Mouse (Mus musculus) testis, adult 2 months (tissue): ENCODE results near the gene Arl4c. TPM values are rescaled to one million over a fixed set of nuclear protein-coding genes. Genes with fewer than 3 reads are reported as not detected.

Source experiments
- H3K27ac ChIP-seq: fragments of 200-500 bp; 2 replicates; pipeline ENCODE4 v1.5.1; 2012; ENCODE audit warnings: low read depth, low read length; ENCODE audit not compliant: control insufficient read depth, insufficient read depth
- H3K27me3 ChIP-seq: fragments of 200-500 bp; 2 replicates; pipeline ENCODE4 v1.6.1; 2012; ENCODE audit warnings: mild to moderate bottlenecking, low read length, moderate library complexity; ENCODE audit not compliant: control insufficient read depth, insufficient read depth
- H3K36me3 ChIP-seq: fragments of 200-500 bp; 2 replicates; pipeline ENCODE4 v1.6.1; 2012; ENCODE audit warnings: mild to moderate bottlenecking, low read length; ENCODE audit not compliant: control insufficient read depth, insufficient read depth
- H3K4me1 ChIP-seq: fragments of 200-500 bp; 2 replicates; pipeline ENCODE4 v1.6.1; 2012; ENCODE audit warnings: low read length; ENCODE audit not compliant: control insufficient read depth, insufficient read depth
- H3K4me3 ChIP-seq: fragments of 200-500 bp; 2 replicates; pipeline ENCODE4 v1.5.1; 2012; ENCODE audit warnings: low read depth, mild to moderate bottlenecking, low read length, moderate library complexity, mixed read lengths; ENCODE audit not compliant: control insufficient read depth
- CTCF ChIP-seq: fragments of 200-500 bp; IDR thresholded peaks from 2 replicates; pipeline ENCODE4 v1.5.1; 2012; ENCODE audit warnings: low read depth, mild to moderate bottlenecking, inconsistent platforms, low read length, moderate library complexity; ENCODE audit not compliant: control insufficient read depth, insufficient read depth, insufficient replicate concordance
- POLR2A ChIP-seq: fragments of 200-500 bp; IDR thresholded peaks from 2 replicates; pipeline ENCODE4 v1.6.1; 2012; ENCODE audit warnings: low read depth, mild to moderate bottlenecking, inconsistent platforms, low read length, moderate library complexity; ENCODE audit not compliant: control insufficient read depth
- polyA plus RNA-seq: library from polyadenylated mRNA; depleted of rRNA; stranded (reverse); fragments of >200 nt; gene quantifications from 2 replicates; pipeline ENCODE4 v1.2.3, GENCODE M21; 2012

The Arl4c gene
- polyA plus RNA-seq, 1 experiment, result 5.2 TPM

GRCm38 (mm10) chr1:88653614-88654520 is 48.2 kb downstream of the Arl4c start:
- TF ChIP-seq POLR2A (no peak), CTCF (no peak)
- Histone ChIP-seq H3K4me1 (no peaks in the 10 kb centered on the region), H3K27me3 (no peaks in the 10 kb centered on the region)

GRCm38 (mm10) chr1:88652682-88653081 is 49.3 kb downstream of the Arl4c start:
- Histone ChIP-seq H3K36me3 (no peaks in the 10 kb centered on the region), H3K4me3 (no peak overlapping the region), H3K27me3 (no peaks in the 10 kb centered on the region), H3K4me1 (no peaks in the 10 kb centered on the region), H3K27ac (no peak overlapping the region)
- TF ChIP-seq CTCF, result no peak
- no peak for TF ChIP-seq POLR2A

More at GRCm38 (mm10) chr1:88653614-88654520, 48.2 kb downstream of the Arl4c start:
- Histone ChIP-seq H3K27ac (no peak overlapping the region), H3K4me3 (no peak overlapping the region), H3K36me3 (no peaks in the 10 kb centered on the region)

GRCm38 (mm10) chr1:88651668-88652067 is 50.4 kb downstream of the Arl4c start:
- no peaks in the 10 kb centered on the region for H3K36me3 ChIP-seq
- no peak for TF ChIP-seq CTCF
- no peaks in the 10 kb centered on the region for H3K4me1 ChIP-seq
- H3K27me3 ChIP-seq, result no peaks in the 10 kb centered on the region
- H3K4me3 ChIP-seq, result no peak overlapping the region
- no peak overlapping the region for H3K27ac ChIP-seq

GRCm38 (mm10) chr1:88648742-88649141 is 53.3 kb downstream of the Arl4c start:
- Histone ChIP-seq H3K4me1 (no peaks in the 10 kb centered on the region), H3K27ac (no peak overlapping the region), H3K27me3 (no peaks in the 10 kb centered on the region), H3K36me3 (no peaks in the 10 kb centered on the region), H3K4me3 (no peak overlapping the region)
- TF ChIP-seq CTCF, result no peak
- no peak for TF ChIP-seq POLR2A

GRCm38 (mm10) chr1:88645599-88646119 is 56.4 kb downstream of the Arl4c start:
- H3K4me3 ChIP-seq, result no peak overlapping the region
- TF ChIP-seq CTCF, result no peak
- no peak for TF ChIP-seq POLR2A
- H3K36me3 ChIP-seq, result no peaks in the 10 kb centered on the region

GRCm38 (mm10) chr1:88644417-88644816 is 57.6 kb downstream of the Arl4c start:
- Histone ChIP-seq H3K4me3 (no peak overlapping the region), H3K4me1 (no peaks in the 10 kb centered on the region), H3K36me3 (no peaks in the 10 kb centered on the region), H3K27me3 (no peaks in the 10 kb centered on the region), H3K27ac (no peak overlapping the region)
- TF ChIP-seq CTCF (no peak), POLR2A (no peak)

More at GRCm38 (mm10) chr1:88645599-88646119, 56.4 kb downstream of the Arl4c start:
- no peaks in the 10 kb centered on the region for H3K4me1 ChIP-seq
- H3K27ac ChIP-seq, result no peak overlapping the region
- H3K27me3 ChIP-seq, result no peaks in the 10 kb centered on the region

GRCm38 (mm10) chr1:88643181-88643823 is 58.7 kb downstream of the Arl4c start:
- no peak overlapping the region for H3K4me3 ChIP-seq
- H3K4me1 ChIP-seq, result no peaks in the 10 kb centered on the region
- no peak for TF ChIP-seq CTCF
- TF ChIP-seq POLR2A, result no peak
- H3K27me3 ChIP-seq, result no peaks in the 10 kb centered on the region
- H3K27ac ChIP-seq, result no peak overlapping the region
- H3K36me3 ChIP-seq, result no peaks in the 10 kb centered on the region
